Mouse (Mus musculus) cerebellum, adult 9-11 months (tissue): ENCODE measurements around the gene Nde1.
A peak's percentile ranks its signal among the peaks of the same experiment; 100 is the strongest.

ENCODE experiments used
- DNase-seq: peaks from one replicate; pipeline ENCODE4 v3.0.0; 2022

Nde1 gene

DNA sequence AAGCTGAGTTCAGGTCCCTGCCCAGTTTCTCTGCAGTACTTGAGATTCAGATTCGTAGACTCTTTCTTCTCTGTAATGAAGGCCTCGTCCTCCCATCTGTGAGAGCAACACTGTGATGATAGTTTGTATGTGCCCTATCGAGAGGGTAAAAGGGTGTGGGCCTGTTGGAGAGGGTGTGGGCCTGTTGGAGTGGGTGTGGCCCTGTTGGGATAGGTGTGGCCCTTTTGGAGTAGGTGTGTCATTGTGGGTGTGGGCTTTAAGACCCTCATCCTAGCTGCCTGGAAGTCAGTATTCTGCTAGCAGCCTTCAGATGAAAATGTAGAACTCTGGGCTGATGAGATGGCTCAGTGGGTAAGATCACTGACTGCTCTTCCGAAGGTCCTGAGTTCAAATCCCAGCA lies 3.4 kb downstream of the Nde1 start:
- DNase-seq, result no peak

GRCm38 (mm10) chr16:14169706-14170105 lies 6.6 kb downstream of the Nde1 start:
- no peak for DNase-seq

- DNase-seq, result no peak
These were observed 15.0 kb downstream of the Nde1 start for GRCm38 (mm10) chr16:14178041-14178440.

GRCm38 (mm10) chr16:14180163-14180733 lies 17.2 kb downstream of the Nde1 start:
- no peak for DNase-seq

GRCm38 (mm10) chr16:14182360-14182759 lies 19.3 kb downstream of the Nde1 start:
- no peak for DNase-seq

DNA sequence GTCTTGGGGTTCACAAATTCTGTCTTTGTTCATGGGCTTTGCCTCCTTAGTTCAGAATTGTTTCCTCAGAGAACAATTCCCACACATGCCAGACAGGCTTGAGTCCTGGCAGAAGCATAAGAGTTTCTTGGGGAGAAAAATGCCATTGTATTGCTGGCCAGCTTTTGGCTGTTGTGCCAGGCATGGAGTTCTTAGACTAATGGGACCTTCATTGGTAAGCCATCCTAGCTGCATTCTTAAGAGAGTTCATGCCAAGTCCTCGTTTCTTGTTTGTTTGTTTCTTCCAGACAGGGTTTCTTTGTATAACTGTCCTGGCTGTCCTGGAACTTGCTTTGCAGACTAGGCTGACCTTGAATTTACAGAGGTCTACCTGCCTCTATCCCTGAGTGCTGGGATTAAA lies 20.8 kb downstream of the Nde1 start:
- DNase-seq, result no peak

GRCm38 (mm10) chr16:14185516-14185915 lies 22.4 kb downstream of the Nde1 start:
- no peak for DNase-seq

- DNase-seq, result no peak
These were observed 31.3 kb downstream of the Nde1 start for GRCm38 (mm10) chr16:14194164-14194950.

DNA sequence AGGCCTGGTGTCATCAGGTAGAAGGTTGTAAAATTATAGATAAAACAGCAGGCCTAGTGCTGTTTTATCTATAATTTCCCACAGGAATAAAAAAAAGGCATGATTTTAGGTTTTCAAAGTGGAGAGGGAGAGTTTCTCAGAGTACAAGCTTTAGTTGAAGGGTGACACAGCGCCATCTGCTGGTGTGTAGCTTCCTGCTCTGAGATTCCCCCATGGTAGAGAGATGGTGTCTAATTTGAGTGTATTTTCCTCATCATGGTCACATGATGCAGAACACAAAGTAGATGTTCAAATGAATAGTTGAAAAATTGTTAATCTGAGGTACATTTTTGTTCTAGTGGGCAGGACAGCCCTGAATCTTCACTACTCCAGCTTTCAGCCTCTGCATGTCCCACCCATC lies 32.4 kb downstream of the Nde1 start:
- peak; percentile 24 for DNase-seq

- DNase-seq, result no peak
These were observed 35.7 kb downstream of the Nde1 start for GRCm38 (mm10) chr16:14198798-14199197.

- no peak for DNase-seq
These were observed 52.1 kb downstream of the Nde1 start for GRCm38 (mm10) chr16:14215156-14215555.

DNA sequence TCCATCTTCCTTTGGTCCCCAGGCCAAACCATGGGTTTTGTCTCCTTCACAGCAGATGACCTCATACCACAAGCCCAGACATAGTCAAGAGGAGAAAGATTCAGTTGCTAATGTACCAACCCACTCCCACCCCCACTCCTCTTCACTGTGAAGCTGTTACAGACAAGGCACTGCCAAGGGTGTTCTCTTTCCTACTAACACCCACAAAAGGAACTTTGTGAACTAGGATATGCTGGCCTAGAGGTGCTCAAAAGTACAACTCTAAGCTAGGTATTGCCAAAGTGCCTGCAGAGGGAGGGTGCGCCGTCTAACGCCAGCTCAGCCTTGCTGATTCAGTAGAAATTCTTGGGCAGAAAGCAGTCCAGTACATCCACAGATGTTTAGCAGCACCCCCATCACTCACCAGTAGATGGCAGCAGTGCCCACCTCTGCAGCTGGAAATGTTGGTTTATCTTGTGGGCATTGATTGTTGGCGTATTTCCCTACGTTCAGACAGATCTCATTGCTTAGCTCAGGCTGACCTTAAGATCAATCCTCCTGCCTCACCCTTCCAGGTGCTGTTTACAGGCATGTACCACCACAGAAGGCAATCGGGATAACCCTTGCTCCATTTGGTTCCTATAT lies 74.1 kb downstream of the Nde1 start:
- DNase-seq, result peak; percentile 26

DNA sequence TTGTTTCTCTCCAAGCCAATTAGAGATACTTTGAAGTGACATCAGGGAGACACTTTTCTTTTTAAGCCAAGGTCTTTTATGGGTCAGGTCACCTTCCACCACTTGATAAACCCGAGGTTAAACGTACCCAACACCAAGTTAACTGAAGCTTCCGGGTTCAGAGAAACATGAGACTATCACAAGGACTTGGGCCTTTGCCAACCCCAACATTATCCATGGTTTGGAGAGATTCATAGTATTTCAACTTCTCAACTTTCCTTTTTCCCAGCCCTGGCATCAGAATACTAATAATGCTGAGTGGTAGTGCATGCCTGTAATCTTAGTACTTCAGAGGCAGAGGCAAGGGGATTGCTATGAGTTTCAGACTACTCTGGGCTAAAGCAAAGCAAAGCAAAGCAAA lies 79.0 kb downstream of the Nde1 start:
- DNase-seq, result no peak
